3 mouse cellular contexts compared by ENCODE assay signal in the genomic region with DNA sequence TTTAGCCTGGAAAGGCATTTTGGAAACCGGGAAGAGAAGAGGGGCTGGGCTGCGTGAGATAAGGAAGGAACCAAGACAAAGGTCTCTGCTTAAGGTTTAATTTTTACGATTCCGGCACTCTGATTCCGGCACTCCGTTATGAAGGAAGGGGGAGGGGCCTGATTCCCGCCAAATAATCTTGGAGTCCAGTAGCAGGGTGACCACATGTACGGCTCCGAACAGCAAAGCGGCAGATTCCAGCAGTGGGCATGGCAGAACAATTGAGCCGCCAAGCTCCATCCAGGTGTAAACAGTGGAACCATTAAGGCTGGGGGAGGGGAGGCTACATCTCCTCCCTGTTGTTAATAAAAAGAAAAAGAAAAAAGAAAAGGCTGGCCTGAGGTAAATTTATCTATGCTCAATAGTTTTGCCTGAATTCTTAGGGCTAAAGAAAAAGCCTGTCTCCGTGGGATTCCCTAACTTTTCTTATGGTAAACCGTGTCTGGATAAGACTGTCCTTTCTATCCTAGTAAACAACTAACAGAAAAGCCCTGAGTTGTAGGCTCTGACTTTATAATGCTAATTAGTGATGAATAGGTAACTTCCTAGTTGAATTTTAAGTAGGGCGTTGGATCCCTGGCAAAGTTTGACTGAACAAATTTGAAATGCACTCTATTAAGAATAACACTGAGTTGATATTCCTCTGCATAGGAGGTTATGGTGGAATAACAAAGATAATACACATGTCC. TPM values are rescaled to one million over a fixed set of nuclear protein-coding genes. Genes with fewer than 3 reads are reported as not detected.
"Had no signal": no experiment of that assay in that cellular context is flagged by ENCODE, and none has a peak within 500 bp of the region (broad histone marks: within the 10 kb centered on the region; RNA-seq: fewer than 3 reads in every experiment).

No protein-coding gene starts in this region.

RNA-seq across cellular contexts. Expression of a gene that starts 57.1 kb away (rescaled TPM):
- total RNA-seq: megakaryocyte, adult 5-6 weeks had no signal
- polyA plus RNA-seq: liver, embryonic 16.5 days; myocyte had no signal
